Mouse (Mus musculus) thymus, postnatal 14 days (tissue): ENCODE measurements around the gene Ufd1.
"Not testable (repeated sequence)": the region's sequence is repeated elsewhere in the genome, so short reads cannot be mapped to it uniquely, and the experiment has no call there.

Experiments
- DNase-seq: peaks from one replicate; pipeline ENCODE4 v3.0.0; 2021

The Ufd1 gene

DNA sequence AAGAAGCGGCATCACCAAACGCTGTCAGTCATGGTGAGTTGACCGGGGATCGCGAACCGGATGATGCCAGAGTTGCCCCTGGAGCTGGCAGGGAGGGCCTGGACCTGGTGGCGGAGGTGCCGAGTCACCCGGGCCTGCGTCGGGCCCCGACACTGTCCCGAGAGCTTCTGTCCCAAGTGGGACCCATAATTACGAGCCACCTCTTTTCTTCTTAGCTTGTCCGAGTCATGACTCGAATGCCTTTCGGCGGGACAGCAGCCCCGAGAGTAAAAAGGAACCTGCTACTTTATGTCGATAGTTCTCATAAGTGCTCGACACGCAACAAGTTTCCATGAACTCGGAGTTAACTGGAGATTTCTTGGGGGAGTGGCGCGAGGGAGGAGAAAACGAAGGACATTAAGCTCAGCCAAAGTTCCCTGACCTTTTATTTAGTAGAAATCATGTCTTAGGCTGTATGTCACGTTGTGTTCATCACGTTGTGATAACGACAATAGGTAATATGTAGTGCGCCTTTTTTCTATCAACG, 869 bp downstream of the Ufd1 start:
- DNase-seq, result no peak

DNA sequence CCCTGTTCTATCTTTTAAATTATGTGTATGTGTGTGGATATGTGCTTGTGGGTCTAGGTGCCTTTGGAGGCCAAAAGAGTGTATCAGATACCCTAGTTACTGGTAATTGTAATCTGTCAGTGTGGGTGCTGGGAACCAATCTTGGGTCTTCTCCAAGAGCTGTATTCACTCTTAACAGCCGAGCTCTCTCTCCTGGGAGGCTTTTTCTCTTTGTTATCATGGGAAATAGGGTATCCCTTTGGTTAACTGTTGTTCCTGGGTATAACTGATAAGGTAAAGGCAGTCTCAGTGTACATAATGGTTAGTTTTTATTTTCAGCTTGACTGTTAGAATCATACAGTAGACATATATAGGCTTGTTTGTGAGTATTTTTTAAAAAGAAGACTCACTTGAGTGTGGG, 10.8 kb downstream of the Ufd1 start:
- no peak for DNase-seq

DNA sequence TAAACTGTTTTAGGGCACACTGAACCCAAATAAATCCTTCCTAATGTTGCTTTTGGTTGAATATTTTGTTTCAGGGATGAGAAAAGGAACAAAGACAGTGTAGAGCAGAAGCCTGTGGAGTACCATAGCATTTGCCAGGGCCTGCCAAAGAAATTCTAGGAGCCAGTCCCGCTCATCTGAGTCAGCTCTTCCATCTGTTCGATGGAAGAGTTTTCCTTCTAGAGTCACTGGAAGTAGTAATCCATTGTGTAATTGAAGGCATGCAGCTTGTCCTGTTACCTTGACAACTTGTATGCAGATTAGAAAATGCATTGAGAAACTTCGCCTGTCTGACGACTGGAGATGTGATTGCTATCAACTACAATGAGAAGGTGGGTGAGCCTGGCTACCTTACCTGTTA, 11.3 kb downstream of the Ufd1 start:
- DNase-seq, result no peak

DNA sequence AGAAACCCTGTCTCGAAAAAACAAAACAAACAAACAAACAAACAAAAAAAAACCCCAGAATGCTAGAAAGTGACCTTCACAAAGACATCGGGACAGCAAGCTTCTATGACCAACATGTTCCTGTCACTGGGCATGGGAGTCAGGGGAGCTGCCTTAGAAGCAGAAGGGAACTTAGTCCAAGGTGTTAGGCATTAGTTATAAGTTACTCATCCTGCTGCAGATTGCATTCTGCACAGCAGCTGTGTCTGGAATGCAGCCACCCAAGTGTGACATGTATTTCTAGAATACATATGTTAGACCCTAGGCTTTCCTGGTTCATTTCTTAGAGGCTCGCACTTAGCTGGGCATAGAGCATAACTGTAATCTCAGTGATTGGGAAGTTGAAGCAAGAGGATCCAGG, 17.1 kb downstream of the Ufd1 start:
- DNase-seq, result no peak

DNA sequence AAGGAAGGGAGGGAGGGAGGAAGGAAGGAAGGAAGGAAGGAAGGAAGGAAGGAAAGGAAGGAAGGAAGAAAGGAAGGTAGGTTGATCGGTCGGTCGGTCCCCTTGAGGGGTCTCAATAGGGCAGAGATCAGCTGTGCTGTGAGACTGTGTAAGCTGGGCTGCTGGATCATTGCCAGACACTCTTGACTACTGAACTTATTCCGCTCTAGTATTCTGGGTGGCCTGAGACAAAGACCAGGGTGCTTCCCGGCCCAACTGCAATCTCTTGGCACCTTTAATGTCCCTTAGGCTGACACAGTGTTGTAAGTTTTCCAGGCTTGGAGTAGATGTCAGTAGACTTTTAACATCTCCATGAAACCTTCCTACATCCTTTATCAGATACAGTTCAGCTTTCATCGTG, 17.5 kb downstream of the Ufd1 start:
- no peak for DNase-seq

DNA sequence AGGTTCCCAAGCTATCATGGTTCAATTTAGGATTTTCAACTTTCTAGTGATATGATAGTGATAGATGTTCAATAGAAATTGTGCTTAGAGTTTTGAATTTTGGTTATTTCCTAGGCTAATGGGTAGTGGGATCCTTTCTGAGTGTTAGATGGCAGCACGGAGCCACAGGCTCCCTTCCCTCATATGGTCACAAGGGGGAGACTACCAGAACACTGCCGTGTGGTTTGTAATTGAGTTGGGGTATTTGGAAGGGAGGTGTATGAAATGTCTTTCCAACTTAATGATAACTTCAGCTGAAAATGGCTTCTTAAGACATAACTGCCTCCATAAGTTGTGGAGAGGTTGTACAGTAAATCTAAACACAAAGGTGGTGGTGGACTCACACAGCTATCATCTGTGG, 21.9 kb downstream of the Ufd1 start:
- no peak for DNase-seq

DNA sequence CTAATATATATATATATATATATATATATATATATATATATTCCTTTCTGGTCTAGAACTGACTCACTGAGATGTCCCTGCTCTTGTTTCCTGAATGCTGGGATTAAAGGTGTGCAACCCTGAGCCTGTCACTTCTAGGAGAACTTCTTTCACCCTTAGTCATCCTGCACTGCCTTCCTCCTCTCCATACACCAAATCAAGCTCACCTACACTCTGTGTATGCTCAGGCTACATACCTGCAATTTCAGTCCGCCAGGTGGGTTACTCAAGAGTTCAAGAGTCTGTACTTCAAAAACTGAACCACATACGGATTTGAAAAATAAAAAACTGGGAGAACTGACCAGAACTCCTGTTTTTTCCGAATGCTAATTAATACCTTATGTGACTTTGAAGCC, 24.5 kb downstream of the Ufd1 start:
- DNase-seq, result no peak

DNA sequence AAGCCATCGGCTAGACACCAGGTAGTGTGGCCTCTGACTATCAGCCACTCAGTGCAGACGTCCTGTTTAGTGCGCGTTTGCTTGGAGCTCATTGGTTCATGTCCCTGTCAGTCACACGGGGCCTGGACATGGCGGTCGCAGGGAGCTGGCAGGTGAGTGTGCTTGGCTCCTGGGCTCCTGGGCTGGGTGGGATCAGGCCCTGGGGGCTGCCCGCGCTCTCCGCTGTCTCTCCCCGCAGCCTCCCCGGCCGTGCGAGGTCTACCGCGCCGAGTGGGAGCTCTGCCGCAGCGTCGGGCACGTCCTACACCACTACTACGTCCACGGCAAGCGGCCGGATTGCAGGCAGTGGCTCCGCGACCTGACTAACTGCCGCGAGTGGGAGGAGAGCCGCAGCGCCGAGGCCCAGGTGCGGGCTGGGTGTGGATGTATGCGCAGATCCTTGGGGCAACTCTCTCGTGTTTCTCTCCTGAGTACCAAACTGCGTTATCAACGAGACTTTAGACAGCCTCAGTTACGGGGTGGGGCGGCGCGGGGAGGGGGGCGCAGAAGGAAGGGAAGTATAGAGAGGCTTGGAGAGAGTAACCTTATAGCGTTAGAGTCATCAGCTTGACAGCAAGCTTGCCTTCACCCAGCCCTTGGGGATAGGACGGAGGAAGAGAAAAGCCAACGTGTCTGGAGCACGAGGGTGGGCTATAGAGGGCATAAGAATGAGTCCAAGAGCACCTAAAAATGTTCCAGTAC, 25.1 kb downstream of the Ufd1 start, which contains the start of the genes 2510002D24Rik and Gm28539:
2510002D24Rik (plus strand) TSS at position 111 of the 741 bp plus-strand sequence.
Gm28539 (plus strand) TSS at position 117 of the 741 bp plus-strand sequence.
- DNase-seq, result peak; percentile 96

DNA sequence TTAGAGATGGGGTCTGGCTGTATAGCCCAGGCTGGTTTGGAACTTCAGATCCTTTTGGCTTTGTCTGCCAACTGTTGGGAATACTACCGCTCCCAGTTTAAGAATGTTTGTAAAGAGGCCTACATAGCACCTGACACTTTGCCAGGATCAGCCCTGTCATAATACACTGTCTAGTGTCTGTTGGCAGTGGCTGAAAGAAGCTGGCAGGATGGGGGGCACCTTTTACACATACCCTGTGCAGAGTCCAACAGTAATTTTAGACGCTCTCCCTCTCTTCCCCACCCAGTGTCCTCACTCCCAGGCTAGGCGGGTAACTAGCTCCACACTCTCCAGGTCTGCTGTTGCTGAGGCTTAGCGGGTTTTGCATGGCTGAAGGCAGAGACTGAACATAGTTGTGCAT, 26.8 kb downstream of the Ufd1 start:
- DNase-seq, result no peak

DNA sequence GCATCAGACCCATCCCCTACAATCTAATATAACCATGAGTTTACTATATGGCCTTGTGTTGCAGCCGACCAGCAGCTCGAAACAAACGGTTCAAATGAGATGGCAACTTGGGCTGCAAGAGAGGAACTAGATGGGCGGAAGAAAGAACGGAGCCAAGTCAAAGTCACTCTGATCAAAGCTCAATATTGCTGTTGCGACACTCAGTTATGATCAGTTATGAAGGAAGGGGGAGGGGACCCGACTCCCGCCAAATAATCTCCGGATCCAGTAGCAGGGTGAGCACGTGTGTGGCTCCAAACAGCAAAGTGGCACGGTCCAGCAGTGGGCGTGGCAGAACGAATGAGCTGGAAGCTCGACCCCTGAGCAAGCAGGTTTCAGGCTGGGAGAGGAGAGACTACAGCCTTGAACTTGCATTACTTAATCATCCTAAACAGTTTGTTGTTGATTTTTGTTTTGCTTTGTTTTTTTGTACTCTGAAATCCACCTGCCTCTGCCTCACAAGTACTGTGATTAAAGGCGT, 34.8 kb downstream of the Ufd1 start:
- no peak for DNase-seq

DNA sequence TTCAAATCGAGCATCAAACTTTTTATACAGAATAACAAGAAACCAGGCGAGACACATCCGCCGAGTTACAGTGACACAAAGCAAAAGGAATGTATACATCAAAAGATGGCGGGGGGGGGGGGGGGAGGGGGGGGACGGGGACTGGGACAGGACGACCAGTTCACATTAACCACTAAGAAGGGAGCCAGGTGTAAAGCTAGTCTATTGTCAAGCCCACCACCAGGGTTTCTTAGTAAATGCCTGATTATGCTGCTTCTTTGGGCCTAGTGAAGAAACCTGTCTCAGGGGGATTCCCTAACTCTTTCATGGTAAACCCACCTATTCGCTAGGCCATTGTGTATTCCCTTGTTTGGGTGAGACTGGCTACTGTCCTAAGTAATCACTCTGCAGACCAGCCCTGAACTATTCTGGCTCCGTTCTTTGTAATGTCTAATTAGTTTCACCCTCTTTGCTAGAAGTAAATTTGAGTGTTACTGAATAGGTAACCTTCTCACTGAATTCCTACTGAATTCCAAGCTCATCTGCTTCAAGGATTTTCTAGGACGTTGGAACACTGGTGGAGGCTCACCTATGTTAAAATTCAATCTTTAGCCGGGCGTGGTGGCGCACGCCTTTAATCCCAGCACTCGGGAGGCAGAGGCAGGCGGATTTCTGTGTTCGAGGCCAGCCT, 38.1 kb downstream of the Ufd1 start:
- not testable (repeated sequence) for DNase-seq

DNA sequence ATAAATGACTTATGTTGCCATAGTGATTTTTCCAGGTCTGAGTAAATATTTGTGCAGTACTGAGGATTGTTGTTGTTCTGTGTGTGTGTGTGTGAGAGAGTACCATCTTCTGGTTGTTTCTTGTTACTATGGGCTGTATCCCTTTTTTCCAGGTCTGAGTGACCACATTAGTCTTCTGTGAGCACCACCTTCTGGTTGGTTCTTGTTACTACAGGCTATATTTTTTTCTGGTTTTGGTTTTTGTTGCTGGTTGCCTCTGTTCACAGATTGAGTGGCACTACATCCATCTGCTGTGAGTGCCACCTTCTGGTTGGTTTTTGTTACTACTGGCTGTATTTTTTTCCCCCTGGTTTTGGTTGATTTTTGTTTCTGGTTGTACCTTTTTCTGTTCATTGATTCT, 47.0 kb downstream of the Ufd1 start:
- DNase-seq, result peak; percentile 47

DNA sequence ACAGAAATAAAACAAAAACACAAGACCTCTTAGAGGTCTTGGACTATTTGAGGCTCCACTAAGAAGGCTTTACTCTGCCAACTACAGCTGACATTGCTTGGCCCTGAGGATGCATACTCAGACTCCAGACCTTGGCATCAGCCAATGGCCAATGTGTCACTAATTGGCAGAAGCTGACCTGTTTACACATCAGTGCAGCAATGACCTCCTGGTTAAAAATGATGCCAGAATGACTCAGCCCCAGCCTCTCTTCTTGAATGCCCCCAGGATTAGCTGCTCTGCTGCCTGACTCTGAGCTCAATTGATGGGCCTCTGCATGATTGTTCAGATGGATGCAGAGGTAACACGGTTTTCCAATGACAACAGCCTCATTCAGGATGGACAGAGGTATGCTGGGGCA, 48.6 kb downstream of the Ufd1 start:
- DNase-seq, result no peak

DNA sequence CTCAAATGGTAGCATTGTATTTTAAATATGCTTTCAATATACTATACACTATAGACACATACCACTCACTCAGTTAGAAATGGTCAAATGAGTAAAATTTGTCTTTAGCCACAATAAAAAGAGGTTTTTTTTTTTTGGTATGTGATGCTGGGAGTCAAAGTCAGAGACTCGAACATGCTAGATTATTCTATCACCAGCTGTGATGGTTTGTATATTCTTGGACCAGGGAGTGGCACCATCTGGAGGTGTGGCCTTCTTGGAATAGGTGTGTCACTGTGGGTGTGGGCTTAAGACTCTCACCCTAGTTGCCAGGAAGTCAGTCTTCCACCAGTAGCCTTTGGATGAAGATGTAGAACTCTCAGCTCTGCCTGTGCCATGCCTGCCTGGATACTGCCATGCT, 58.9 kb downstream of the Ufd1 start:
- not testable (repeated sequence) for DNase-seq

DNA sequence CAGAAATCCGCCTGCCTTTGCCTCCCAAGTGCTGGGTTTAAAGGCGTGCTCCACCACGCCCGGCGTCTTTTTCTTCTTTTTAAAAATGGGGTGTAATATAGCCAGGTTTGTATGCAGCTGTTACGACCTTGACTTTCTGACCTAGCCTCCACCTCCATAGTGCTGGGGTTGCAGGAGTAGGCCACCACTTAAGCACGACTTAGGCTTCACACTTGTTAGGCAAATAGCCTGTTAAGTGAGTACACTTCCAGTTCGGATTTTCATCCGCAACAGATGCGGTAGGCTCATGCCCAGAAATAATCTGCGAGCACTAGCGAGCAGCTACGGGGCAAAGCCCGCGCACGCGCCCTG, 64.5 kb downstream of the Ufd1 start:
- no peak for DNase-seq

DNA sequence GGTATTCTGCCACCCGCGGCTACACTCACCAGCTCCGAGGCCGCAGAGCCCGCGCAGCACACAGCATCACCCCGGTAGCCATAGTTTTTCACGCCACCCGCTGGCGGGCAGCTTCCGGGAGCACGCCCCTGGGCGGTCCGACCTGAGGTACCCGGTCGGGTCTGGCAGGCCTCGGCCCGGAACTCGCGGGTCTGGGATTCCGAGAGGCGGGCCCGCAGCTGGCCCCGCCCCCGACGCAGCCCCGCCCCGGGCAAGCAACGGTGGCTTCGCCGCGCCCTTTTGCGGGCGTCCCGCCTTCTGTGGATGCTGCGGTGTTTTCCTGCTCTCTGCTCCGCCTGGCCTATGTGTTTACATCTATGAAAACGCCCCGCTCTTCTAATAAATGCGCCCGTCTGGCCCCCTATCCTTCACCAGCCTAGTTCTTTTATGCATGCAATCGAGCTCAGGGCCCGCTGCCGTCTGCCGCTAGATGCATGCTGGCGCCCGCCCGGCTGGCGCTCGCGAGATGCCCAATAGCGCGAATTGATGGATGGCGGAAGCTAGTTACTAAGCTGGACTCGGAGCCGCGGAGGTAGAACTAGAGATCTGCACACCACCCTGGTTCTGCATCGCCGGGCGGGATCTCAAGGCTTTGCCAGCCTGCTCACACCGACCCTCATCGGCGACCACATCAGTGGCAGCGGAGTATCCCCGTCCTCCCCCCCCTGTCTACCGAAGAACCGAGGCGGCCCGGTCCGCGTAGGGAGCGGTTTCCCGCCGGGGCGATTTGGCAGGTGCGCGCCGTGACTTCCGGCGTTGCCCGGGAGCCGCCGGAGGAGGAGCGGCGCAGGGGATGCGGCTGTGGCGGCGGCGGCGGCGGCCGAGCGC, 65.1 kb downstream of the Ufd1 start, which contains the start of the genes Mrpl40 and Hira:
Mrpl40 (minus strand) TSS at position 421 of the 867 bp plus-strand sequence.
Hira (plus strand) TSS at position 596 of the 867 bp plus-strand sequence.
- DNase-seq, result peak; percentile 95

DNA sequence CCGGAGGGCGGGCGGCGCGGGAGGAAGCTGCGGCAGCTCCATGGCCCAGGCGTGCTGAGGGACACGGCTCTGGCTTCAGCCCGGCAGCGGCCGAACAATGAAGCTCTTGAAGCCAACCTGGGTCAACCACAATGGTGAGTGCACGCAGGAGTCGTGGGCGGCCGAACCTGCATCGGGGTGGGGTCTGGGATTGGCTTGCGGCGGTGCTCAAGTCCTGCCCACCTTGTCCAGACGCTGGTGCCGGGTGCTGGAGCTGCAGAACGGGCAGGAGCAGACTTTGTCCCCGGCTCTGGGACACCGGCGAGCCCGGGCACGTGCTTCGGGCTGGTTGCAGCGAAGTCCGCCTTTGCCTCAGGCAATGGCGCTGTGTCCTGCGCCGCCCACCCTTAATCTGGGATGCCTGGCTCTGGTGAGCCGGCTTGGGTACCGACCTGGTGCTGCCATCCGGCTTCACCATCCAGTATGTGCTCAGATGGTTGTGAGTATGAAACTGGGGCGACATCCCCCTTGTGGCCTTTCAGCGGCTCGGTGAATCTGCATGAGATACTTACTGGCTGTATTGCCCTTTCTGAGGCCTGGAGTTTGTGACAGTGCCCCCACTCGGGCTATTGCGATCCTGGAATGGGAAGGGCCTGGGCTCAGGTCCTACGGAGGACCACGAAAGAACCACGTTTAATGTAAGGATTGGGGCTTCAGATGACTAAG, 66.0 kb downstream of the Ufd1 start:
- peak; percentile 76 for DNase-seq

DNA sequence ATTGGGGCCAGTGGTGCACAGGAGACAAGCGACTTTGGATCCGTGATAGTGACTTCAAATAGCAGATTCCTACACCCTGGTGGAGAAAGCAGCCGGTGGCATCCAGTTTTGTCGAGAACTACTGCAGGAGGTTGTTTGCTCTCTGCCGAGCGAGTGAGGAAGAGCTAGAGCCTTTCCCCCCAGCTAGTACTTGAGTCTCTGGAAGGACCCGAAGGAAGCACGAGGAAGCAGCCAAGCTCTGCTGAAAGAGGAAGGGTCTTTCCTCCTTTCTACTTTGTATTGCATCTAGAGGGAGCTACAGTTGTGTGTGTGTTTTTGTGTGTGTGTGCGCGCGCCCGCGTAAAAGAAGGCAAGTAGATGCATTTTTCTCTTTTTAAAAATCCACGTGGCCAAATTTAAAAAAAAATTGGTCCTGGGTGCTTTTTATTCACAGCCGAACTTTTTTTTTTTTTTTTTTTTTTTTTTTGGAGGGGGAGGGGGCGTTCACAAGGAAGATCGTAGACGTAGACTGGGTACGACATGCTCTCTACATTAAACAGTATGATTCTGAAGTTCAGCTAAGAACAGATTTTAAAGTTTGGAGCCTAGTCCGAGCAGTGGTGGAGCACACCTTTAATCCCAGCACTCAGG, 66.6 kb downstream of the Ufd1 start:
- DNase-seq, result no peak

DNA sequence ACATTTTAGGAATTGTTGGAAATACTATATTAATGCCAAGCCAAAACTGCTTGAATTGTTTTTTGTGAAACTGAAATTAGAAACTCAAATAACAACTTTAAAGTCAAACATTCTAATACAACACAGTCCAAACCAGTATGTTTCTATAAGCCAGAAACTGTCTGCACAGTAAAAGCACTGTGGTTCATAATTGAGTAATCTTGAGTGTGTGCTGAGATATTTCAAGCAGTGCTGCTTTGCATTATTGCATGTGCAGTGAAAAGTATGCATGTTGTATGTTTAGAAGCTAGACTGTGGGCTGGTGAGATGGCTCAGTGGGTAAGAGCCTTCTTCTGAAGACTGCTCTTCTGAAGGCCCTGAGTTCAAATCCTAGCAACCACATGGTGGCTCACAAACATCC, 72.5 kb downstream of the Ufd1 start:
- DNase-seq, result no peak
